Mouse (Mus musculus) heart, postnatal 0 days (tissue): ENCODE measurements around the gene Itprip.

Experiments
- CTCF ChIP-seq: IDR thresholded peaks from 2 replicates; pipeline ENCODE4 v1.5.1; 2016; ENCODE audit warnings: antibody characterized with exemption, control low read depth, low read depth
- EP300 ChIP-seq: IDR thresholded peaks from 2 replicates; pipeline ENCODE4 v1.6.1; 2016; ENCODE audit warnings: antibody characterized with exemption, low read depth

DNA sequence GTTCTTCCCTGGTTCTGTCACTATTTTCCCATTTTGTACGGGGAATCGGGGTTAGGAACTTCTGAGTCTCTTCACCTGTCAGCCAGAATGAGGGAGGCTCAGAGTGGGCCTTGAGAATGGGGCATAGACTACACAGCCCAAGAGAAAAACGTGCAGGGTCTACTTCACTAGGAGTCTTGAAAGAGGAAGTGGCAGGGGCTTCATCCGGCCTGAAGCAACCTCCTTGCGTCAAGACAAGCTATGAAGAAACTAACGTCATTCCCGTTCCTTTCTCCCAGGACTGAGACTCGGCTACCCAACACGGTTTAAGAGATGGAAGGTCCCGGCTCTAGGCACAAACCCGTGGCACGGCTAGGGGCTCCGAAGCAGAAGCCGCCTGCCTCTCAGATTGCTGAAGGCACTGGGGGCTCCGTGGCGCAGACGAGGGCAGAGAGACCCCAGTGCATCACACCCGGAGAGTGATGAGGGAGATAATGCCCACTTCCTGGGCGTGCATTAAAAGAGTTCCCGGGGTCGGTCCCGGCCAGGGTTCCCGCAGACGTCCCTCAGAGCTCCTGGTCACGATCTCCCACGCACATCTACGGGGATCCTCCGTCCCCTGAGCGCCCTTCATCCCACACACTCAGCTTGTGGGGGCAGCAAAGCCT, 521 bp downstream of the Itprip start:
- TF ChIP-seq CTCF, result no peak
- TF ChIP-seq EP300, result no peak
